Mouse (Mus musculus) kidney, embryonic 16.5 days (tissue): ENCODE results near the gene Sgms1. TPM values are rescaled to one million over a fixed set of nuclear protein-coding genes. Genes with fewer than 3 reads are reported as not detected.

Experiments used
- ATAC-seq: fragments of 200-750 bp; cut with Nextera tagmentation; 2 replicates; pipeline ENCODE4 v1.8.0; 2017; ENCODE audit warnings: moderate TSS enrichment; ENCODE audit not compliant: low FRiP score, low TSS enrichment
- H3K27ac ChIP-seq: fragments of 300-500 bp; sonication (generic); 2 replicates; pipeline ENCODE4 v1.5.1; 2014; ENCODE audit warnings: low read length
- H3K27me3 ChIP-seq: fragments of 300-500 bp; sonication (generic); 2 replicates; pipeline ENCODE4 v1.6.1; 2014; ENCODE audit warnings: low read length, control low read depth, mixed read lengths; ENCODE audit not compliant: insufficient read depth
- H3K36me3 ChIP-seq: fragments of 300-500 bp; sonication (generic); 2 replicates; pipeline ENCODE4 v1.6.1; 2014; ENCODE audit warnings: low read length, control low read depth, mixed read lengths; ENCODE audit not compliant: insufficient read depth
- H3K4me1 ChIP-seq: fragments of 300-500 bp; sonication (generic); 2 replicates; pipeline ENCODE4 v1.6.1; 2014; ENCODE audit warnings: low read length, control low read depth, mixed read lengths; ENCODE audit not compliant: insufficient read depth
- H3K4me2 ChIP-seq: fragments of 300-500 bp; sonication (generic); replicated peaks from 2 replicates; pipeline ENCODE4 v1.6.1; 2014; ENCODE audit warnings: low read depth, low read length
- H3K4me3 ChIP-seq: fragments of 300-500 bp; sonication (generic); 2 replicates; pipeline ENCODE4 v1.5.1; 2014; ENCODE audit warnings: mild to moderate bottlenecking, low read length
- H3K9ac ChIP-seq: fragments of 300-500 bp; sonication (generic); replicated peaks from 2 replicates; pipeline ENCODE4 v1.6.1; 2014; ENCODE audit warnings: low read length
- H3K9me3 ChIP-seq: fragments of 300-500 bp; sonication (generic); 2 replicates; pipeline ENCODE4 v1.6.1; 2016; ENCODE audit warnings: low read length, control low read depth
- WGBS: fragments of 180-500 bp; shearing (Covaris S2); extraction: QIAGEN DNeasy Blood & Tissue Kit; methylation state at CpG from one replicate; pipeline ENCODE4 v1.1.7; 2014; 5-methylcytosine and 5-hydroxymethylcytosine counted together
- polyA plus RNA-seq: library from polyadenylated mRNA; unstranded; fragments of >200 nt; fragmentation: Nextera tagmentation; extraction: Ambion mirVana; gene quantifications from 2 replicates; pipeline ENCODE4 v1.2.1, GENCODE M21; 2015

The Sgms1 gene
- polyA plus RNA-seq, 1 experiment from 2014 or later, result 65.5 TPM

DNA sequence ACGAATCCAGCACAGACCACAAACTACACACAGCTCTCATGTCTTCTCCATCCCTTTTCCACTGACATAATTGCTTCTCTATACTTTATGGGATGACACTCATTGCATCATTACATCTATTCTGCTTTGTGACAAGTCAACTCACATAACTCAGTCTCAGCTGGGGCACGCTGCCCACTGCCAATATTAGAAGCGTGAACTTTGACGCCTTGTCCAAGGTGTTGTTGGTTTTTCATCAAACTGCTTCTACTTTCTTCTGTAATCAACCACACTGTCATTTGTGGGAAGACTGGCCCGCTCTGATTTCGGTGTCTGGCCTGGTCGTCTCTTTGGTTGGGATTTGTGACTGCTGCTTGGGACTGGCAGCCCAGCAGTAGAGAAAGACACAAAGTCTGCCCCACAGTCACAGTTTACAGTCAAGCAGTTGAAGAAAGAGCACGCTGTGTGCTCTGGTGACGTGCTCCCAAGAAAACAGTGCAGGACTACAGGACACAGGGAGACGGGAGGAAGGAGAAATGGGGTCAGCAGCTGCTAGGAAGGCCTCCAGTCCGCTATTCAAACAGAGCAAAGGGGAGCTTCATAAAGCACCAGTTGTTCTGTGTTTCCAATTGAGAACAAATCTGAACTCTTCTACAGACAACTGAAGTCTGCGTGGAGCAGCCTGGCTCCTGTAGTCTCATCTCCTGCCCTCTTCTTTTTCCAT, 120.2 kb downstream of the Sgms1 start:
- Histone ChIP-seq H3K4me3 (no peak overlapping the region), H3K36me3 (no peaks in the 10 kb centered on the region), H3K4me1 (peaks cover 27% of the 10 kb centered on the region), H3K4me2 (no peak overlapping the region), H3K27me3 (no peaks in the 10 kb centered on the region), H3K9ac (no peak overlapping the region), H3K27ac (no peak overlapping the region), H3K9me3 (no peaks in the 10 kb centered on the region)
- WGBS, result 73% methylated on average over 12 of the region's 12 CpGs
- no peak for ATAC-seq

- no peak overlapping the region for H3K9ac ChIP-seq
- no peaks in the 10 kb centered on the region for H3K36me3 ChIP-seq
Observed at GRCm38 (mm10) chr19:32268562-32268961, 121.0 kb downstream of the Sgms1 start.

GRCm38 (mm10) chr19:32266385-32267252, 122.9 kb downstream of the Sgms1 start:
- no peak overlapping the region for H3K27ac ChIP-seq
- H3K27me3 ChIP-seq, result no peaks in the 10 kb centered on the region
- WGBS, result 55% methylated on average over 9 of the region's 9 CpGs

More at GRCm38 (mm10) chr19:32268562-32268961, 121.0 kb downstream of the Sgms1 start:
- Histone ChIP-seq H3K9me3 (no peaks in the 10 kb centered on the region), H3K27ac (peak overlapping the region; percentile 1; the same call in 1 of the 2 replicates), H3K27me3 (no peaks in the 10 kb centered on the region), H3K4me1 (peaks cover 35% of the 10 kb centered on the region), H3K4me2 (no peak overlapping the region), H3K4me3 (no peak overlapping the region)
- 30% methylated on average over 9 of the region's 9 CpGs for WGBS
- 0 out of 2 replicates have a peak, but pooled peaks have one; percentile 10 for ATAC-seq

GRCm38 (mm10) chr19:32263753-32264152, 125.8 kb downstream of the Sgms1 start:
- Histone ChIP-seq H3K4me1 (peaks cover 51% of the 10 kb centered on the region), H3K4me2 (no peak overlapping the region), H3K9ac (no peak overlapping the region), H3K36me3 (0 out of 2 replicates have a peak, but pooled peaks cover 2% of the 10 kb centered on the region), H3K4me3 (no peak overlapping the region), H3K27me3 (no peaks in the 10 kb centered on the region), H3K9me3 (no peaks in the 10 kb centered on the region), H3K27ac (peak overlapping the region; percentile 46)
- WGBS, result 93% methylated on average over 1 of the region's 1 CpGs
- no peak for ATAC-seq

More at GRCm38 (mm10) chr19:32266385-32267252, 122.9 kb downstream of the Sgms1 start:
- H3K4me1 ChIP-seq, result peaks cover 44% of the 10 kb centered on the region
- no peak overlapping the region for H3K4me3 ChIP-seq
- no peaks in the 10 kb centered on the region for H3K9me3 ChIP-seq
- no peak for ATAC-seq
- H3K9ac ChIP-seq, result no peak overlapping the region
- no peaks in the 10 kb centered on the region for H3K36me3 ChIP-seq
- H3K4me2 ChIP-seq, result no peak overlapping the region

DNA sequence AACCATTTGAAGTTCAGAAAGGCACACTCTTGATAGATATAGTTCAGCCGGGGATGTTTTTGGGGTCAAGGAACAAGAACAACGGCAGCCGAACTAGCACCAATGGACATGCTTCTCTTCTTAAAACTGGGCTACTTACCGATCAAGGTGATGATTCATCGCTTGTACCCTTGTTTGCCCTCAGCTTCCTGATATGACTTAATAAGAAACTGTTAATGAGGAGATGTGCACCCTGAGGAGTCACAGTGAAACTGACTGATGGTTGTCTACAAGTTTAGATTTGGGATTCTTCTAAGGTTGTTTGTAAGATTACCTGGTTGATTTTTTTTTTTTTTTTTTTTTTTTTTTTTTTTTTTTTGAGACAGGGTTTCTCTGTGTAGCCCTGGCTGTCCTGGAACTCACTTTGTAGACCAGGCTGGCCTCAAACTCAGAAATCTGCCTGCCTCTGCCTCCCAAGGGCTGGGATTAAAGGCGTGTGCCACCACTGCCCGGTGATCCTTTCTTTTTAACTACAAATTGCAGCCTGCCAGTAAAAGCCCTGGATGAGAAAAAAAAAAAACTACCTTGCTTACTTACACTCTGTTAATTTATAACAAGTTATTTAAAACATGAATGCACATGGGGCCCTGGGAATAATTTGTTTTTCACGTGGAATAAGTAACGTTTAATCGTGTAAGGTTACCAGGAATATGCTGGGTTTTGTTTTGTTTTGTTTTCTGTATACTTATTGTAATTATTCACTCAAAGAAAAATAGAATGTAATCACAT, 126.5 kb downstream of the Sgms1 start:
- Histone ChIP-seq H3K4me1 (peaks cover 49% of the 10 kb centered on the region), H3K27me3 (no peaks in the 10 kb centered on the region), H3K4me2 (no peak overlapping the region), H3K9ac (no peak overlapping the region), H3K36me3 (0 out of 2 replicates have a peak, but pooled peaks cover 2% of the 10 kb centered on the region), H3K27ac (no peak overlapping the region), H3K9me3 (no peaks in the 10 kb centered on the region), H3K4me3 (no peak overlapping the region)
- ATAC-seq, result no peak
- WGBS, result 77% methylated on average over 10 of the region's 10 CpGs

- Histone ChIP-seq H3K9ac (no peak overlapping the region), H3K36me3 (0 out of 2 replicates have a peak, but pooled peaks cover 2% of the 10 kb centered on the region)
- ATAC-seq, result peak; percentile 53; the same call in 1 of the 2 replicates
Observed at GRCm38 (mm10) chr19:32260869-32261688, 128.4 kb downstream of the Sgms1 start.

GRCm38 (mm10) chr19:32259830-32260229, 129.7 kb downstream of the Sgms1 start:
- no peak for ATAC-seq
- Histone ChIP-seq H3K4me3 (no peak overlapping the region), H3K4me2 (no peak overlapping the region), H3K27ac (peak overlapping the region; percentile 63; the same call in 1 of the 2 replicates), H3K9ac (no peak overlapping the region), H3K27me3 (no peaks in the 10 kb centered on the region), H3K36me3 (0 out of 2 replicates have a peak, but pooled peaks cover 2% of the 10 kb centered on the region), H3K9me3 (no peaks in the 10 kb centered on the region), H3K4me1 (peaks cover 44% of the 10 kb centered on the region)
- 95% methylated on average over 2 of the region's 2 CpGs for WGBS

More at GRCm38 (mm10) chr19:32260869-32261688, 128.4 kb downstream of the Sgms1 start:
- H3K4me3 ChIP-seq, result no peak overlapping the region
- WGBS, result 50% methylated on average over 8 of the region's 8 CpGs
- H3K27ac ChIP-seq, result 0 out of 2 replicates have a peak overlapping the region, but pooled peaks have one; percentile 52
- no peak overlapping the region for H3K4me2 ChIP-seq
- no peaks in the 10 kb centered on the region for H3K27me3 ChIP-seq
- peaks cover 37% of the 10 kb centered on the region for H3K4me1 ChIP-seq
- H3K9me3 ChIP-seq, result no peaks in the 10 kb centered on the region

- no peaks in the 10 kb centered on the region for H3K27me3 ChIP-seq
- H3K4me2 ChIP-seq, result no peak overlapping the region
- H3K4me1 ChIP-seq, result peaks cover 43% of the 10 kb centered on the region
- 88% methylated on average over 4 of the region's 4 CpGs for WGBS
- no peaks in the 10 kb centered on the region for H3K9me3 ChIP-seq
- H3K27ac ChIP-seq, result peak overlapping the region; percentile 63; the same call in 1 of the 2 replicates
- 0 out of 2 replicates have a peak, but pooled peaks cover 2% of the 10 kb centered on the region for H3K36me3 ChIP-seq
- ATAC-seq, result no peak
- no peak overlapping the region for H3K9ac ChIP-seq
- no peak overlapping the region for H3K4me3 ChIP-seq
Observed at GRCm38 (mm10) chr19:32259048-32259447, 130.5 kb downstream of the Sgms1 start.
